Mouse (Mus musculus): ENCODE data around the gene Fam8a1. TPM values are rescaled to one million over a fixed set of nuclear protein-coding genes. Genes with fewer than 3 reads are reported as not detected.
A peak's percentile ranks its signal among the peaks of the same experiment; 100 is the strongest.

The Fam8a1 gene
- polyA plus RNA-seq, 1 experiment from 2014 or later = 9.9 TPM

DNA sequence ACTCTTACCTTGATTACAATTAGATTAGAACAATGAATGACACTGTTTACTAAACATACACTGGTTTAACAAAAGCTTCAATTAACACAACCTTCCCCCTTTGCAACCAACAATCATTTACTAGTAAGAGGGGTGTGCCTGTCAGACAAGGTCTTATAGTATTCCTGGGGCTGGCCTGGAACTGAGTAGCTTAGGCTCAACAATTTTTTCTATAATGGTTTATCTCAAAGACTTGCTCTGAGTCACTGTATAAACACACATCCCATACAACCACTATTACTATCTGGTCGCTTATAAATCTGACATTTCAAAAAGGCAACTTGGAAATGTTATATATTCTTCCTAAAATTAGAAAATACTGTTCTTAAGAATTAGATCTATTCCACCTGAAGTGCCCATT is 14.0 kb downstream of the Fam8a1 start:
- no peak overlapping the region for H3K27ac ChIP-seq
- no peaks in the 10 kb centered on the region for H3K27me3 ChIP-seq (replicated peaks)
- ATAC-seq = no peak
- H3K4me3 ChIP-seq (replicated peaks) = no peak overlapping the region
- WGBS = 76% methylated on average over 1 of the region's 1 CpGs
- H3K4me2 ChIP-seq (replicated peaks) = no peak overlapping the region
- no peak overlapping the region for H3K9ac ChIP-seq
- H3K4me1 ChIP-seq (replicated peaks) = no peaks in the 10 kb centered on the region
- H3K36me3 ChIP-seq = peaks cover 11% of the 10 kb centered on the region; the same call in 1 of the 2 replicates
- H3K9me3 ChIP-seq = no peaks in the 10 kb centered on the region

DNA sequence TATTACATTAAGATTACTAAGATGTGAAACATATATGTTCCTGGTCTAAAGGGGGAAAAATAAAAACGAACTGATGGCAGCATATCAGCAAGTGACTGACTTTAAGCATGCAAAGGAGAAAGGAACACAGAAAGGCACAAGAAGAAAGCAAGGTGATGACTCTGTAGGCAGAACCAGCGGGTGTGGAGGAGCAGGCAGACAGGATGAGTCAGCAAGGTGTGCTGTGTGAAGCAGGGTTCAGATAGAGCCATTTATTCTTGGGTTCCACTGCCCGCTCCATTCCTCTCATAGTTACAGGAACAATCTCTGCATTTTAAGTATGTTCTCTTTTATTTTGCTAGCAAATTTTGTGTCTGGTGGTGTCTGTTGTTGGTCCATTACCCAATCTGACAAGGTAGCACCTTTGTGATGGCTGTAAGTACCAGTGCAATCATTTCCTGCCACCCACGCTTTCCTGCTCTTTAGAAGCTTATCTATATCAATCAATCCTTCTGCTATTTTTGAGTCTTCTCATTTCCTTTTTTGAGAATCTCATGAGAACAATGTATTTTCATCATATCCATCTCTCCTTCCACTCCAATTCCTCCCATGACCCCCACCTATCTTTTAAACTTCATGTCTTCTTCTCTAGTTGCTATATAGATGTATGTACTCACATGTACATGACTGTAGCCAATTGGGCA is 21.4 kb downstream of the Fam8a1 start:
- Histone ChIP-seq H3K36me3 (peaks cover 11% of the 10 kb centered on the region; the same call in 1 of the 2 replicates), H3K9ac (no peak overlapping the region), H3K4me3 (replicated peaks) (no peak overlapping the region), H3K27ac (no peak overlapping the region), H3K9me3 (no peaks in the 10 kb centered on the region), H3K4me2 (replicated peaks) (no peak overlapping the region), H3K4me1 (replicated peaks) (no peaks in the 10 kb centered on the region), H3K27me3 (replicated peaks) (no peaks in the 10 kb centered on the region)
- 84% methylated on average over 4 of the region's 4 CpGs for WGBS
- no peak for ATAC-seq

- peak; percentile 76; the same call in 1 of the 2 replicates for ATAC-seq
- WGBS = 85% methylated on average over 1 of the region's 1 CpGs
Measured at GRCm38 (mm10) chr13:46695296-46695908, 26.1 kb downstream of the Fam8a1 start.

GRCm38 (mm10) chr13:46695932-46696331 is 26.6 kb downstream of the Fam8a1 start:
- Histone ChIP-seq H3K4me3 (replicated peaks) (no peak overlapping the region), H3K27ac (no peak overlapping the region), H3K9me3 (no peaks in the 10 kb centered on the region), H3K4me1 (replicated peaks) (no peaks in the 10 kb centered on the region), H3K27me3 (replicated peaks) (no peaks in the 10 kb centered on the region), H3K9ac (no peak overlapping the region), H3K4me2 (replicated peaks) (no peak overlapping the region), H3K36me3 (no peaks in the 10 kb centered on the region)
- 89% methylated on average over 1 of the region's 1 CpGs for WGBS
- ATAC-seq = peak; percentile 58; the same call in 1 of the 2 replicates

More at GRCm38 (mm10) chr13:46695296-46695908, 26.1 kb downstream of the Fam8a1 start:
- Histone ChIP-seq H3K4me1 (replicated peaks) (no peaks in the 10 kb centered on the region), H3K9ac (no peak overlapping the region), H3K9me3 (no peaks in the 10 kb centered on the region), H3K4me3 (replicated peaks) (no peak overlapping the region), H3K36me3 (0 out of 2 replicates have a peak, but pooled peaks cover 2% of the 10 kb centered on the region), H3K27me3 (replicated peaks) (no peaks in the 10 kb centered on the region), H3K27ac (no peak overlapping the region), H3K4me2 (replicated peaks) (no peak overlapping the region)

GRCm38 (mm10) chr13:46696788-46697187 is 27.5 kb downstream of the Fam8a1 start:
- no peaks in the 10 kb centered on the region for H3K27me3 ChIP-seq (replicated peaks)
- H3K9me3 ChIP-seq = no peaks in the 10 kb centered on the region
- H3K27ac ChIP-seq = no peak overlapping the region
- H3K4me2 ChIP-seq (replicated peaks) = no peak overlapping the region
- no peaks in the 10 kb centered on the region for H3K4me1 ChIP-seq (replicated peaks)
- no peak for ATAC-seq
- no peak overlapping the region for H3K4me3 ChIP-seq (replicated peaks)
- 70% methylated on average over 2 of the region's 2 CpGs for WGBS
- no peak overlapping the region for H3K9ac ChIP-seq
- H3K36me3 ChIP-seq = no peaks in the 10 kb centered on the region

- Histone ChIP-seq H3K4me1 (replicated peaks) (no peaks in the 10 kb centered on the region), H3K9ac (no peak overlapping the region), H3K4me2 (replicated peaks) (no peak overlapping the region), H3K36me3 (no peaks in the 10 kb centered on the region; the same call in 1 of the 2 replicates), H3K27ac (no peak overlapping the region), H3K27me3 (replicated peaks) (no peaks in the 10 kb centered on the region), H3K4me3 (replicated peaks) (no peak overlapping the region), H3K9me3 (no peaks in the 10 kb centered on the region)
- no peak for ATAC-seq
- 80% methylated on average over 1 of the region's 1 CpGs for WGBS
Measured at GRCm38 (mm10) chr13:46699372-46699771, 30.1 kb downstream of the Fam8a1 start.

GRCm38 (mm10) chr13:46701486-46701885 is 32.2 kb downstream of the Fam8a1 start:
- no peak overlapping the region for H3K4me3 ChIP-seq (replicated peaks)
- H3K27me3 ChIP-seq (replicated peaks) = no peaks in the 10 kb centered on the region
- no peak overlapping the region for H3K27ac ChIP-seq
- H3K9ac ChIP-seq = no peak overlapping the region
- H3K9me3 ChIP-seq = no peaks in the 10 kb centered on the region
- WGBS = 93% methylated on average over 2 of the region's 2 CpGs
- H3K4me2 ChIP-seq (replicated peaks) = no peak overlapping the region
- no peak for ATAC-seq
- H3K4me1 ChIP-seq (replicated peaks) = no peaks in the 10 kb centered on the region
- no peaks in the 10 kb centered on the region; the same call in 1 of the 2 replicates for H3K36me3 ChIP-seq

GRCm38 (mm10) chr13:46703138-46703537 is 33.8 kb downstream of the Fam8a1 start:
- Histone ChIP-seq H3K27ac (no peak overlapping the region), H3K4me3 (replicated peaks) (no peak overlapping the region), H3K4me2 (replicated peaks) (no peak overlapping the region), H3K36me3 (no peaks in the 10 kb centered on the region; the same call in 1 of the 2 replicates), H3K27me3 (replicated peaks) (no peaks in the 10 kb centered on the region), H3K4me1 (replicated peaks) (no peaks in the 10 kb centered on the region), H3K9ac (no peak overlapping the region), H3K9me3 (no peaks in the 10 kb centered on the region)
- WGBS = 82% methylated on average over 5 of the region's 5 CpGs
- no peak for ATAC-seq

DNA sequence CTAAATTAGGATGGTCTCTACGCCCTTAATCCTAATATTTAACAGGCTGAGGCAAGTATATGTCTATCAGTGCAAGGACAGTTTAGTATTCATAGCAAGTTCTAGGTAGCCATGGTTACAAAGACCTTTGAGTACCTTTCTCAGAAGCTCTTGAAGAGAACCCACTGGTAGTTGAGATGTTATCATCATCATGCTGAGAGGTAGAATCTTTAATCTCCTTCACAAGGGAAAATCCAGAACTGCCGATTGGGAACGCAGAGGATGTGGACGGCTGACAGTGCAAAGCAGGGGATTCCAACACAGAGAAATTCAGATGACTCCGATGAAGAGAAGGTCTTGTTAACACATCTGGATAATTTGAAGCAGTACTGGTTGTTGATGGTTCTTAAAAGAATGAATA is 44.2 kb downstream of the Fam8a1 start:
- H3K27me3 ChIP-seq (replicated peaks) = no peaks in the 10 kb centered on the region
- H3K4me2 ChIP-seq (replicated peaks) = no peak overlapping the region
- H3K36me3 ChIP-seq = peaks cover 7% of the 10 kb centered on the region; the same call in 1 of the 2 replicates
- no peak overlapping the region for H3K27ac ChIP-seq
- H3K9ac ChIP-seq = no peak overlapping the region
- WGBS = 93% methylated on average over 5 of the region's 5 CpGs
- H3K4me3 ChIP-seq (replicated peaks) = no peak overlapping the region
- no peak for ATAC-seq
- H3K9me3 ChIP-seq = no peaks in the 10 kb centered on the region
- no peaks in the 10 kb centered on the region for H3K4me1 ChIP-seq (replicated peaks)

GRCm38 (mm10) chr13:46715976-46716639 is 46.8 kb downstream of the Fam8a1 start:
- Histone ChIP-seq H3K4me1 (replicated peaks) (no peaks in the 10 kb centered on the region), H3K27ac (no peak overlapping the region), H3K9ac (no peak overlapping the region), H3K36me3 (0 out of 2 replicates have a peak, but pooled peaks cover 5% of the 10 kb centered on the region), H3K4me2 (replicated peaks) (no peak overlapping the region), H3K4me3 (replicated peaks) (no peak overlapping the region), H3K27me3 (replicated peaks) (no peaks in the 10 kb centered on the region), H3K9me3 (no peaks in the 10 kb centered on the region)
- WGBS = 68% methylated on average over 3 of the region's 3 CpGs
- no peak for ATAC-seq

DNA sequence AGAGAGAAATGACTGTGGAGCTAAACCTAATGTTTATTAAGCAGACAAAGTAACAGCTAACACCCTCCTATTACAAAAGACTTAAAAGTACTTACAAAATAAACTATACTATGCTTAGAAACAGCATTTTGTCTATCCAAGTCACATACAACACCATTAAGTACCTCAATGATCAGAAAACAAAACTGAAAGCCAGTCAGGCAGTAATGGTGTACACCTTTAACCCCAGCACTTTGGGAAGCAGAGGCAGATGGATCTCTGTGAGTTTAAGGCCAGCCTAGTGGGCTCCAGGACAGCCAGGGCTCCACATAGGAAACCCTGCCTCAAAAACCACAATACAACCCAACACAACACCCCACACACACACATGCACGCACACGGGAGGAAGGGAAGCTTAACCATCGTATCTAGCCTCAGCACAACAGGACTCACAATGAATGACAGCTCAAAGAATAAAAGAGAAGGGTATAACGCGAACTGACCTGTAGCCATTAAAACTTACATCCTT is 49.6 kb downstream of the Fam8a1 start:
- Histone ChIP-seq H3K27me3 (replicated peaks) (no peaks in the 10 kb centered on the region), H3K4me3 (replicated peaks) (no peak overlapping the region), H3K4me1 (replicated peaks) (no peaks in the 10 kb centered on the region), H3K4me2 (replicated peaks) (no peak overlapping the region), H3K27ac (no peak overlapping the region), H3K9ac (no peak overlapping the region), H3K9me3 (no peaks in the 10 kb centered on the region), H3K36me3 (0 out of 2 replicates have a peak, but pooled peaks cover 2% of the 10 kb centered on the region)
- WGBS = 80% methylated on average over 5 of the region's 5 CpGs
- no peak for ATAC-seq

- Histone ChIP-seq H3K9ac (no peak overlapping the region), H3K27ac (no peak overlapping the region), H3K9me3 (no peaks in the 10 kb centered on the region), H3K4me3 (replicated peaks) (no peak overlapping the region), H3K4me1 (replicated peaks) (0 out of 2 replicates have a peak, but pooled peaks cover 7% of the 10 kb centered on the region), H3K4me2 (replicated peaks) (no peak overlapping the region), H3K36me3 (no peaks in the 10 kb centered on the region), H3K27me3 (replicated peaks) (no peaks in the 10 kb centered on the region)
- no peak for ATAC-seq
Measured at GRCm38 (mm10) chr13:46721009-46721408, 51.7 kb downstream of the Fam8a1 start.

Measured in intestine, embryonic 15.5 days (tissue).